Mouse (Mus musculus): ENCODE measurements around the gene Olfr574. TPM values are rescaled to one million over a fixed set of nuclear protein-coding genes. Genes with fewer than 3 reads are reported as not detected.

Gene Olfr574
- not detected for total RNA-seq (2022)

DNA sequence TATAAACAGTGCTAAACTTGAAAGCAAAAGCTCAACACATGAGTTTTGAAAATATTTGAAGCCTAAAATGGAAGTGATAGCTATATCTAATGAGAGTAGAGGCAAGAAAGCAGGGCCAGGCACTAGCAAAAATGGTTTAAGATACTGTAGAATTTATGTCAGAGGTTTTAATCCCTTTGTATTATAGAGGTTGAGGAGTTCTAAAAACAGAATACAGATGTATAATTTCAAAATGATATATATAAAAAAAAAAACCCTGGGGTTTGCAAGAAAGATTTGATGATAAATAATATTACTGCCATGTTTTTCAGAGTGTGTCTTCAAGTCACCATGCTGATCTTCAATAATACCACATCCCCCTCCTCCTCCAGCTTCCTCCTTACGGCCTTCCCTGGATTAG lies at the start of gene Olfr574:
TSS of gene Olfr574 (plus strand) at position 301 of the 400 bp plus-strand sequence.
- no peak for DNase-seq (ENCODE audit: low spot score in 2 of 2)

GRCm38 (mm10) chr7:102915261-102915660 lies 33.0 kb upstream of the Olfr574 start:
- DNase-seq (ENCODE audit: low spot score in 2 of 2): no peak

- DNase-seq (ENCODE audit: low spot score in 2 of 2): no peak
These were observed 31.9 kb upstream of the Olfr574 start for GRCm38 (mm10) chr7:102916405-102916804.

DNA sequence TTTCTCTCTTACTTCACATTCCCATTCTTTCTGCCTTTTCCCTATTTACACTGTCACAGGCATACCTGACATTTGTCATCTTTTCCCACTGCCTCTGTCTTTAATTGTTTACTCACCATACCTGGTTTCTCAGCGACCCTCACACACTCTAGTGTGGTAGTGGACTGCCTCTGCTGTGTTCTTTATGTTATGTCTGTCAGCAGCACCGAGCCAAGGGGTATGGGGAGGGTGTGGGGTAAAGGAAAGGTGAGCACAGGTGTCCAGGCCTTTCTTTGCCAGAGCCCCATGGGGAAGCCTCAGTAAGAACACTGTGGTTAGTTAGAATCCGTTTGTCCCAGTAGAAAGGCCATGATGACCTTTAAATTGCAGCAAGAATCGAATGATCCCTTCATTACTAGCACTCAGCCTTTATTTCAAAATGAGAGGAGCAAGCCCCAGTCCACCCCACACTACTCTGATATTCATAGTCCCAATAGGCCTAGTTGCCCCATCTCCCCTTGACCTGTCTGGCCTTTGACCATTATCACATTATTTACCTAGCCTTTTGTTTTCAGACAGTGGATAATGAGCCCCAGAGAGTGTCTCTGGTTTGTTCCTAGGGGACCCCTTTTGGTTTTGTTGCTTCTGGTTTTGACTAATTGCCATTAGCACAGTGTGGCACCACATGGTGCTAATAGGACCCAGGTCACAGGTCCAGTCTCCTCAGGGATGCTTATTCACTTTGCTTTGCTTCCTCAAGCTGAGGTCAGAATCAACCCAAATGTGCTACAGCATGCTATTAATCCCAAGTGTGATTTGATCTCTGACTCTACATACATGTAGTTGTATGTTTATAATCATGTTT lies 31.0 kb upstream of the Olfr574 start, which contains the start of gene Olfr571:
TSS of gene Olfr571 (minus strand) at position 505 of the 844 bp plus-strand sequence.
- DNase-seq (ENCODE audit: low spot score in 2 of 2): no peak

- no peak for DNase-seq (ENCODE audit: low spot score in 2 of 2)
These were observed 28.6 kb upstream of the Olfr574 start for GRCm38 (mm10) chr7:102919632-102920031.

DNA sequence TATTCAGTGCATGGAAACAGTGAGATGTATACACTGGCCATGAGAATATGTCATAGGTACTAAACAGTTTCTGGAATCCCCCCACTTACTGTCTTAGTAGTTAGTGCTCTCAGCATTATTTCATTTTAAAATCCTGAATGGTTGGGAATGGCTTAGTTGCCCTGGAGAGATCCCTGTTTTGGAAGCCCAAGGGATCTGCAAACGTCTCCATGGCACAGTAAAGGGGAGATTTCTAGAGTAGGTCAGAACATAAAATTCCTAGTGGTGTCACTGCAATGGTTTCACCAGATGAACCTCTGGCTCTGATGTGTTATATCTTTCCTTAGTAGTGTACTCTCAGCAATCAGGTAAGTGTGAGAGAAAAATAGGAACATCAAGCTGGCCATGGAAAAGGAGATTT lies 24.2 kb upstream of the Olfr574 start, which contains the start of gene Olfr572:
TSS of gene Olfr572 (plus strand) at position 301 of the 400 bp plus-strand sequence.
- no peak for DNase-seq (ENCODE audit: low spot score in 2 of 2)

GRCm38 (mm10) chr7:102927105-102927504 lies 21.2 kb upstream of the Olfr574 start:
- DNase-seq (ENCODE audit: low spot score in 2 of 2): no peak

GRCm38 (mm10) chr7:102942475-102942874 lies 5.8 kb upstream of the Olfr574 start, which contains the start of gene Olfr573-ps1:
Olfr573-ps1 (minus strand) TSS chr7:102942575.
- DNase-seq (ENCODE audit: low spot score in 2 of 2): no peak

GRCm38 (mm10) chr7:102943417-102943816 lies 4.8 kb upstream of the Olfr574 start:
- DNase-seq (ENCODE audit: low spot score in 2 of 2): no peak

DNA sequence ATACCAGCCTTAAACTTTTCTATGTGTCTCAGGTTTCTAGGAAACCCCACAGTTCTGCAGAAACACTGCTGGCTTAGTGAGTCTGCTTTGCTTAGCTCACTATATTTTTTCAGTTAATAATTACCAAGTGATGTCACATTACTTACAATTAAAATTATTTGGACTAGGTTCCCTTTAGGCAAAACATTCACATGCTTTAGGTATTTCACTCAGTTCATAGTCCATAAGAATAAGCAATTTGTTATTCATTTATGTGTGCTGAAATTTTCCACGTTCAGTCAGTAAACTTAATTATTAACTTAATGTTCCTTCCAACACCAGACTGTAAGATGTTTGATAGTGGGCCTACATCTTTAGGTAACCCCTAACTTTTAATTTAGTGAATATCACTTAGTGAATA lies 2.5 kb downstream of the Olfr574 start:
- DNase-seq (ENCODE audit: low spot score in 2 of 2): no peak

DNA sequence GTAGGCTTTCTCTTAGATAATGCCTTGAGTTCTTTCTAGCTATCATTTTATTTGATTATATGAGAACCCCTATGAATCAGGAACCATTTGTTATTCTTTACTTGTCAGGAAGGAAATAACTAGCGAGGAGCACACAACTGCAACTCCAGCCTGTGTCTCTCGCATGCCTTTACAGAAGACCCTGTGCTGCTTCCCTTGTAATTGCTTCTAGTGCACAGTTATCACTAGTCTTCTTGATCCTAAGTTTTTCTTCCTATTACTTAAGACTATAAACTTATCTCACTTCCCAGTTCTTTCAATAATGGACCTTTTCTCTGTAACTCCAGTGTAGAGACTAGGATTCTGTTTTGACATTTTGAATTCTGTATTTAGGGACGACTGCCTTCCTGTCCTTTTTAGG lies 9.9 kb downstream of the Olfr574 start:
- no peak for DNase-seq (ENCODE audit: low spot score in 2 of 2)

DNA sequence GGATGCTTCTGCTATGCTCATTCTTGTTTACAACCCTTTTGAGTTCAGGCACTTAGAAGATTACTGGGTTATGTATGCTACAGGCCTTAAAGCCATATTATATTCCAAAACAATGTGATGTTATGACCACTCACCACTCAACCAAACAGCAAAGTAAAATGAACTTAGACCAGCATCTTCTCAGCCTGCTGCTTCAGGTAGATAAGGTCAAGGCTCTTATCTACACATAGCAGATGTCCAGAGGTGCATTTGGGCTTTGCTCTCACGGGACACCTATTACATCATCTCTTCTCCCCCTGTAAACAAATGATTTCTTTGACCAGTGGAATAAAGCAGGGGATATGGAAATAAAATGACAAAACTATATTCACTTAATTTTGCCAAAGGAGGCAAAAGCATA lies 10.3 kb downstream of the Olfr574 start, which contains the start of gene Olfr575:
TSS of gene Olfr575 (minus strand) at position 183 of the 400 bp plus-strand sequence.
- no peak for DNase-seq (ENCODE audit: low spot score in 2 of 2)

DNA sequence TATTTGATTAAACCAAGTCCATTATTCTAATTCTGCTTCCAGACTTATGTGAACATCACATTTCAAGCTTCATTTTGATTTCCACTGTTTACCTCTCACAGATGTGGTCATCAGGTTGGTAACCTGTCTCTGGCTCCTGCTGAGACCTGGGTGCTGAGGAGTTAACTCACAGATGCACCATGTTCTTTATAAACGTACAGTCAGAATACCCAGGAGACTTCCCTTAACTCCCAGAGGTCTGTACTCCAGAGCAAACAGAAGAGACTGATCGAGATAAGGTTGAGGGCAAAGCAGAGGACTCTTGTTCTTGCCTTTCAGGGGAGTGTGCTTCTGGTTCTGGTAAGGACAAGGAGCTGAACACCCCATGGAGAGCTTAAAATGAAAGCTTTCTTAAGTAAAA lies 14.1 kb downstream of the Olfr574 start, which contains the start of gene Olfr576:
TSS of gene Olfr576 (plus strand) at position 301 of the 400 bp plus-strand sequence.
- DNase-seq (ENCODE audit: low spot score in 2 of 2): no peak

DNA sequence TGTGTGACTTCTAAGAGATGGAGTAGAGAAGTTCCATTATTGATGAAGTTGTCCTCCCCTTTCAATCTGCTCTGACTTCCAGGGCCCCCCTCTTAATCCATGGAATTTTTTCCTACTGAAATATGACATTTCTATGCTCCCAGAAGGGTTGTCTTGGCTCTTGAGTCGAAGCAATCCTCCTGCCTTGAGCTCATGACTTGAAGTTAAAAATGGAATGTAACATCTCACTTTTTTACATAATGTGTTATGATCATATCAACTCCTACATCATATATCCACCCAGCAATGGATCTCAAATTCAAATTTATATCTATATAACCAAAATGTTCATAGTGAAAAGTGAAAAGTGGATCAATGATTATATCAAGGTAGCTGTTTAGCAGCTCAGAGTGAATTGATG lies 26.1 kb downstream of the Olfr574 start:
- DNase-seq (ENCODE audit: low spot score in 2 of 2): no peak

GRCm38 (mm10) chr7:102975843-102976242 lies 27.6 kb downstream of the Olfr574 start, which contains the start of gene Olfr577:
Olfr577 (minus strand) TSS chr7:102975943.
- DNase-seq (ENCODE audit: low spot score in 2 of 2): no peak

DNA sequence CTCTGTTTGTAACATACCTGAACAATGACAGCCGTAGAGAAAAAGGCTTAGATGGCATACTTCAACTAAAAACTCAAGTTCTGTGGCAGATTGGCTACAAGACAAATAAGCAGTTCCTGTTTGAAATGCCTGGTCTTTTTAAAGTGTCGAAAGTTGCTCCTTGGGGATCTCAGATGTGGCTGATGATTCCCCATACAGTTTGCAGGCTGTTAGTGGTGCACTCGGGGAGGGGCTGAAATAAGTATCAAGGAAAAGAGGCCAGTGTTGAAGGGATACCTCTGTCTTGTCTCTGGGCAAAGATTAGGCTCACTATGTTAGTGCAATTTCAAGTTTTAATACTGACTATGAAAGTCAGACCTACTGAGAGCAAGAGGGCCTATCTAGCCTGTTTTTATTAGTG lies 41.0 kb downstream of the Olfr574 start, which contains the start of gene Olfr578:
TSS of gene Olfr578 (minus strand) at position 101 of the 400 bp plus-strand sequence.
- DNase-seq (ENCODE audit: low spot score in 2 of 2): no peak

Other genes with a start within 250 kb of the Olfr574 start
- 1 to 10 TPM in 2 of 4 experiments, under 1 TPM in 2; 0.75 to 1.1 (median 0.98) TPM for gene Olfr558, start 246.3 kb upstream of the Olfr574 start, total RNA-seq (2022)
- gene Olfr33, start 229.4 kb upstream of the Olfr574 start, total RNA-seq (2022): not detected
- not detected for gene Olfr559, start 221.0 kb upstream of the Olfr574 start, total RNA-seq (2022)
- gene Olfr560, start 189.1 kb upstream of the Olfr574 start, total RNA-seq (2022): not detected
- gene Olfr78, start 189.0 kb upstream of the Olfr574 start, total RNA-seq (2022): under 1 TPM in 3 of 4 experiments, not detected in 1; 0.29 to 0.34 (median 0.32) TPM
- not detected for gene Olfr561, start 177.2 kb upstream of the Olfr574 start, total RNA-seq (2022)
- not detected for gene Olfr564, start 145.0 kb upstream of the Olfr574 start, total RNA-seq (2022)
- gene Olfr566, start 89.7 kb upstream of the Olfr574 start, total RNA-seq (2022): not detected
- gene Olfr568, start 71.3 kb upstream of the Olfr574 start, total RNA-seq (2022): not detected
- gene Olfr569, start 57.6 kb upstream of the Olfr574 start, total RNA-seq (2022): not detected
- not detected for gene Olfr570, start 53.9 kb upstream of the Olfr574 start, total RNA-seq (2022)
- not detected for gene Olfr571, start 30.9 kb upstream of the Olfr574 start, total RNA-seq (2022)
- not detected for gene Olfr572, start 24.1 kb upstream of the Olfr574 start, total RNA-seq (2022)
- gene Olfr573-ps1, start 5.9 kb upstream of the Olfr574 start, total RNA-seq (2022): not detected
- gene Olfr575, start 10.3 kb downstream of the Olfr574 start, total RNA-seq (2022): not detected
- not detected for gene Olfr576, start 14.2 kb downstream of the Olfr574 start, total RNA-seq (2022)
- not detected for gene Olfr577, start 27.5 kb downstream of the Olfr574 start, total RNA-seq (2022)
- not detected for gene Olfr578, start 40.9 kb downstream of the Olfr574 start, total RNA-seq (2022)
- gene Olfr582, start 89.6 kb downstream of the Olfr574 start, total RNA-seq (2022): not detected
- not detected for gene Olfr583, start 102.8 kb downstream of the Olfr574 start, total RNA-seq (2022)
- not detected for gene Olfr584, start 133.4 kb downstream of the Olfr574 start, total RNA-seq (2022)
- not detected for gene Olfr585, start 149.3 kb downstream of the Olfr574 start, total RNA-seq (2022)
- gene Olfr586, start 177.2 kb downstream of the Olfr574 start, total RNA-seq (2022): not detected
- gene Olfr588-ps1, start 192.4 kb downstream of the Olfr574 start, total RNA-seq (2022): not detected
- gene Olfr589, start 207.9 kb downstream of the Olfr574 start, total RNA-seq (2022): not detected
- not detected for gene Olfr591, start 229.9 kb downstream of the Olfr574 start, total RNA-seq (2022)
- gene Olfr592, start 236.3 kb downstream of the Olfr574 start, total RNA-seq (2022): not detected

All from gastrocnemius, adult 8-10 months (tissue).